Mouse (Mus musculus): Measurements from ENCODE around the gene Ackr3. TPM values are rescaled to one million over a fixed set of nuclear protein-coding genes. Genes with fewer than 3 reads are reported as not detected.

The Ackr3 gene
- polyA plus RNA-seq, 1 experiment from 2014 or later, result 24.4 TPM

Other genes with a start within 250 kb of the Ackr3 start
- gene Asb18, start 189.3 kb upstream of the Ackr3 start, polyA plus RNA-seq (2015; fragmentation: Nextera tagmentation; extraction: Ambion mirVana), result 0.04 and 0.08 TPM in 2 replicates
- 0.54 and 0.70 TPM in 2 replicates for gene Iqca, start 50.6 kb upstream of the Ackr3 start, polyA plus RNA-seq (2015; fragmentation: Nextera tagmentation; extraction: Ambion mirVana)